Mouse (Mus musculus) limb, embryonic 10.5 days (tissue): ENCODE data around the gene 6030408B16Rik. TPM values are rescaled to one million over a fixed set of nuclear protein-coding genes. Genes with fewer than 3 reads are reported as not detected.
"Not testable (repeated sequence)": the region's sequence is repeated elsewhere in the genome, so short reads cannot be mapped to it uniquely, and the experiment has no call there.

Source experiments
- DNase-seq: peaks from one replicate; pipeline ENCODE4 v3.0.0-alpha.2; 2017; ENCODE audit warnings: low spot score
- H3K27ac ChIP-seq: fragments of 300-500 bp; sonication (generic); 2 replicates; pipeline ENCODE4 v1.5.1; 2016; ENCODE audit warnings: mild to moderate bottlenecking
- H3K27me3 ChIP-seq: fragments of 300-500 bp; sonication (generic); 2 replicates; pipeline ENCODE4 v1.6.1; 2016; ENCODE audit warnings: low read depth, mild to moderate bottlenecking; ENCODE audit not compliant: poor library complexity, severe bottlenecking
- H3K36me3 ChIP-seq: fragments of 300-500 bp; sonication (generic); 2 replicates; pipeline ENCODE4 v1.6.1; 2016; ENCODE audit warnings: mild to moderate bottlenecking, moderate library complexity
- H3K4me1 ChIP-seq: fragments of 300-500 bp; sonication (generic); 2 replicates; pipeline ENCODE4 v1.6.1; 2016
- H3K4me3 ChIP-seq: fragments of 300-500 bp; sonication (generic); 2 replicates; pipeline ENCODE4 v1.5.1; 2016; ENCODE audit warnings: mild to moderate bottlenecking, moderate library complexity
- H3K9me3 ChIP-seq: fragments of 300-500 bp; sonication (generic); replicated peaks from 2 replicates; pipeline ENCODE4 v1.6.1; 2016; ENCODE audit warnings: mild to moderate bottlenecking
- WGBS: fragments of 180-500 bp; shearing (Covaris S2); methylation state at CpG from one replicate; pipeline ENCODE4 v1.1.7; 2016; 5-methylcytosine and 5-hydroxymethylcytosine counted together
- polyA plus RNA-seq: library from polyadenylated mRNA; unstranded; fragments of >200 nt; fragmentation: Nextera tagmentation; extraction: Ambion mirVana; gene quantifications from 2 replicates; pipeline ENCODE4 v1.2.1, GENCODE M21; 2016

6030408B16Rik gene
- polyA plus RNA-seq, 1 experiment from 2014 or later: 4.1 TPM

GRCm38 (mm10) chr15:101321126-101321525 is 28.1 kb downstream of the 6030408B16Rik start:
- Histone ChIP-seq H3K27me3 (no peaks in the 10 kb centered on the region; the same call in 1 of the 2 replicates), H3K9me3 (no peaks in the 10 kb centered on the region), H3K4me1 (peaks cover 39% of the 10 kb centered on the region), H3K4me3 (no peak overlapping the region), H3K36me3 (no peaks in the 10 kb centered on the region), H3K27ac (no peak overlapping the region)
- DNase-seq: no peak
- 68% methylated on average over 5 of the region's 5 CpGs for WGBS

DNA sequence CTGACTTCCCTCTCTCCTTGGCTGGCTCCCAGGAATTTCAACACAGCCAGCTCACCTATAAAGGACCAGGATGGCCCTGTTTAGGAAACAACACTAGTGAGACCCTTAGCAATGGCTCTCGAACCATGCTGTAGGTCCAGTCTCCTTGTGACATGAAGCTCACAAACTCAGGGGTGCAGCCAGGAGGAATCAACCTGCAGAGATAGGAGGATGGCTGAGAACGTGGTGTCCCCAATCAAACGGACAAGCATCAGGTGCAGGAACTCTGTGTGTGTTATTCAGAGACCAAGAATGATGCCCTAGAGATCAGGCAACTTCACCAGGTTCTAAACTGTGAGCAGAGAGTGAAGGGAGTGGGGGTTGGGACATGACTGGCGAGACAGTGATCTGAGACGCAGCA is 29.1 kb downstream of the 6030408B16Rik start:
- Histone ChIP-seq H3K27me3 (no peaks in the 10 kb centered on the region; the same call in 1 of the 2 replicates), H3K9me3 (no peaks in the 10 kb centered on the region), H3K27ac (no peak overlapping the region), H3K4me1 (peaks cover 30% of the 10 kb centered on the region), H3K4me3 (no peak overlapping the region), H3K36me3 (no peaks in the 10 kb centered on the region)
- no peak for DNase-seq
- 81% methylated on average over 5 of the region's 5 CpGs for whole genome bisulfite sequencing

DNA sequence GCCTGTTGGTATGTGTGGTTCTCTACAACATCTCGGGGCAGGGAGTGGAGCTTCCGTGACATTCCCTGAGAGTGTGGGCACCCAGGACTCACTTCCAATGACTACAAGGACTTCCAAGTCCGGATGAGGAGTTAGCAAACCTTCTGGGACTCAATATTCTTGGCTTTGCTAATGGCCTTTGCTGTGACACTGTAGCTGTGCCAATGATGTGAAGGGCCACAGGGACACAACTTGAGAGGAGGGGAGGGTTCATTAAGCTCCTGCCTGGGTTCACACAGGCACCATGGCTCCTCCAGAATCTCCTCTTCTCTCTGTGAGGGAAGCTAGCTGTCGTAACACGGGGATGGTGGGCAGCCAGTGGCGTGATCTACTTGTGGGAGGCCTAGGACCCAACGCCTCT is 29.6 kb downstream of the 6030408B16Rik start:
- peaks cover 28% of the 10 kb centered on the region for H3K4me1 ChIP-seq
- H3K9me3 ChIP-seq: no peaks in the 10 kb centered on the region
- no peak for DNase-seq
- WGBS: 89% methylated on average over 7 of the region's 7 CpGs
- no peak overlapping the region for H3K27ac ChIP-seq
- H3K36me3 ChIP-seq: no peaks in the 10 kb centered on the region
- H3K4me3 ChIP-seq: no peak overlapping the region
- H3K27me3 ChIP-seq: no peaks in the 10 kb centered on the region; the same call in 1 of the 2 replicates

- WGBS: 96% methylated on average over 5 of the region's 5 CpGs
- Histone ChIP-seq H3K27me3 (no peaks in the 10 kb centered on the region; the same call in 1 of the 2 replicates), H3K4me1 (peaks cover 28% of the 10 kb centered on the region), H3K36me3 (no peaks in the 10 kb centered on the region), H3K27ac (no peak overlapping the region), H3K4me3 (no peak overlapping the region), H3K9me3 (no peaks in the 10 kb centered on the region)
- no peak for DNase-seq
These were observed 30.5 kb downstream of the 6030408B16Rik start for GRCm38 (mm10) chr15:101323511-101323910.

DNA sequence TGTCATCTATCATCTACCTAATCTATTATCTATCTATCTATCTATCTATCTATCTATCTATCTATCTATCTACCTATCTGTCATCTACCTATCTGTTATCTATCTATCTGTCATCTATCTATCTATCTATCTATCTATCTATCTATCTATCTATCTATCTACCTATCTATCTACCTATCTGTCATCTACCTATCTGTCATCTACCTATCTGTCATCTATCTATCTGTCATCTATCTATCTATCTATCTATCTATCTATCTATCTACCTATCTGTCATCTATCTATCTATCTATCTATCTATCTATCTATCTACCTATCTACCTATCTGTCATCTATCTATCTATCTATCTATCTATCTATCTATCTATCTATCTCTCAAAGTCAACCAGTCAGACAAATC is 31.4 kb downstream of the 6030408B16Rik start:
- not testable (repeated sequence) for H3K27ac ChIP-seq, H3K36me3 ChIP-seq, H3K27me3 ChIP-seq, H3K9me3 ChIP-seq, DNase-seq, H3K4me3 ChIP-seq
- peaks cover 22% of the 10 kb centered on the region for H3K4me1 ChIP-seq

GRCm38 (mm10) chr15:101325991-101326534 is 33.1 kb downstream of the 6030408B16Rik start:
- WGBS: 39% methylated on average over 10 of the region's 10 CpGs
- Histone ChIP-seq H3K9me3 (no peaks in the 10 kb centered on the region), H3K4me1 (peaks cover 10% of the 10 kb centered on the region; the same call in 1 of the 2 replicates), H3K4me3 (no peak overlapping the region), H3K27ac (no peak overlapping the region), H3K27me3 (no peaks in the 10 kb centered on the region; the same call in 1 of the 2 replicates), H3K36me3 (no peaks in the 10 kb centered on the region)
- no peak for DNase-seq

GRCm38 (mm10) chr15:101327282-101327681 is 34.3 kb downstream of the 6030408B16Rik start:
- Histone ChIP-seq H3K36me3 (no peaks in the 10 kb centered on the region), H3K27ac (no peak overlapping the region), H3K4me3 (no peak overlapping the region), H3K4me1 (peaks cover 8% of the 10 kb centered on the region; the same call in 1 of the 2 replicates), H3K9me3 (no peaks in the 10 kb centered on the region), H3K27me3 (no peaks in the 10 kb centered on the region; the same call in 1 of the 2 replicates)
- 9% methylated on average over 6 of the region's 6 CpGs for WGBS
- DNase-seq: peak; percentile 90

GRCm38 (mm10) chr15:101328876-101329563 is 36.0 kb downstream of the 6030408B16Rik start:
- 78% methylated on average over 3 of the region's 3 CpGs for WGBS

GRCm38 (mm10) chr15:101329564-101329892 is 36.5 kb downstream of the 6030408B16Rik start:
- 65% methylated on average over 3 of the region's 3 CpGs for WGBS
- H3K27ac ChIP-seq: no peak overlapping the region
- no peak for DNase-seq

More at GRCm38 (mm10) chr15:101328876-101329563, 36.0 kb downstream of the 6030408B16Rik start:
- Histone ChIP-seq H3K36me3 (no peaks in the 10 kb centered on the region), H3K27me3 (no peaks in the 10 kb centered on the region), H3K27ac (no peak overlapping the region), H3K9me3 (no peaks in the 10 kb centered on the region), H3K4me1 (peaks cover 8% of the 10 kb centered on the region; the same call in 1 of the 2 replicates), H3K4me3 (no peak overlapping the region)
- DNase-seq: no peak

GRCm38 (mm10) chr15:101331090-101331489 is 38.1 kb downstream of the 6030408B16Rik start:
- no peak for DNase-seq
- Histone ChIP-seq H3K27me3 (peaks cover 4% of the 10 kb centered on the region), H3K4me3 (no peak overlapping the region), H3K27ac (no peak overlapping the region), H3K36me3 (no peaks in the 10 kb centered on the region), H3K9me3 (no peaks in the 10 kb centered on the region), H3K4me1 (peaks cover 8% of the 10 kb centered on the region; the same call in 1 of the 2 replicates)
- WGBS: 88% methylated on average over 4 of the region's 4 CpGs

More at GRCm38 (mm10) chr15:101329564-101329892, 36.5 kb downstream of the 6030408B16Rik start:
- Histone ChIP-seq H3K36me3 (no peaks in the 10 kb centered on the region), H3K4me3 (no peak overlapping the region), H3K4me1 (peaks cover 8% of the 10 kb centered on the region; the same call in 1 of the 2 replicates), H3K9me3 (no peaks in the 10 kb centered on the region), H3K27me3 (no peaks in the 10 kb centered on the region)

- H3K4me1 ChIP-seq: peaks cover 10% of the 10 kb centered on the region; the same call in 1 of the 2 replicates
- no peaks in the 10 kb centered on the region for H3K36me3 ChIP-seq
- no peaks in the 10 kb centered on the region for H3K9me3 ChIP-seq
- H3K27ac ChIP-seq: peak overlapping the region; percentile 17; the same call in 1 of the 2 replicates
- WGBS: 71% methylated on average over 4 of the region's 4 CpGs
- DNase-seq: no peak
- H3K4me3 ChIP-seq: no peak overlapping the region
- H3K27me3 ChIP-seq: peaks cover 17% of the 10 kb centered on the region
These were observed 39.4 kb downstream of the 6030408B16Rik start for GRCm38 (mm10) chr15:101332370-101332769.

DNA sequence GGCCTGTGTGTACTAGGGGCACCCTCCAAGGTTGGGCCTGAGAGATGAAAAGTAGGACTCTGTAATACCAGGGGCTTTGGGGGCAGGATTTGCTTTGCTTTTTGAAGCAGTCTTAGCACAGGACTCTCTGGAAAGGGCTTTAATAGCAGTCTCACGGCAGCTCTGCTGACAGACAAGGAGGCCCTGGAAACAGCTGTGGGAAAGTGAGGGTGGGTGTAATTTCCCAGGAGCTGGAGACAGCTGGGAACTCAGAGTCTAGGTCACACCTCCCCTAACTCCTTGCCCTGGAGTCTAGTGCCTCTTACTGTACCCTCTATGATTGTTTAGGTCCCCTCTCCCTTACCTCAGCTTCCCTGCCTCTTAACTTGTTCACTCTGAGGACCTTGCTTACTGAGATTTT is 40.2 kb downstream of the 6030408B16Rik start:
- DNase-seq: no peak
- 0 out of 2 replicates have a peak overlapping the region, but pooled peaks have one; percentile 17 for H3K27ac ChIP-seq
- no peaks in the 10 kb centered on the region for H3K36me3 ChIP-seq
- no peaks in the 10 kb centered on the region for H3K9me3 ChIP-seq
- no peak overlapping the region for H3K4me3 ChIP-seq
- peaks cover 9% of the 10 kb centered on the region; the same call in 1 of the 2 replicates for H3K4me1 ChIP-seq
- H3K27me3 ChIP-seq: peaks cover 25% of the 10 kb centered on the region
- WGBS: 14% methylated on average over 1 of the region's 1 CpGs

DNA sequence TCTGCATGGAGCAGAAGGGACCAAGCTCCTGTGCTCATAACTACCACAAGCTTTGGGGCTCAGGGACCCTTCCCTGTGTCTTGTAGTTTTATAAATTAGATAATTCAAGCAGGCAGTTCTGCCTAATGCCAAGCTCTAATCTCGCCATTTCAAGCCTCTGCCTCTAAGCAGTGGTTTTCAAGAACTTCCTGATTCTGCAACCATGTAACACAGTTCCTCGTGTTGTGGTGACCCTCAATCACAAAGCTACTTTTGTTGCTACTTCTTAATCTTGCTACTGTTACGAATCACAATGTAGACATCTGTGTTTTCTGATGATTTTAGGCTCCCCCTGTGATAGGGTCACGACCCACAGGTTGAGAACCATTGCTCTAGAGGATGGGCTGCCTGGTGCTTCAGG is 40.6 kb downstream of the 6030408B16Rik start:
- Histone ChIP-seq H3K36me3 (no peaks in the 10 kb centered on the region), H3K9me3 (no peaks in the 10 kb centered on the region), H3K27ac (no peak overlapping the region), H3K27me3 (peaks cover 27% of the 10 kb centered on the region), H3K4me3 (no peak overlapping the region), H3K4me1 (peaks cover 9% of the 10 kb centered on the region; the same call in 1 of the 2 replicates)
- 70% methylated on average over 4 of the region's 4 CpGs for WGBS
- no peak for DNase-seq
